Mouse (Mus musculus) ES-E14 (cell line): Measurements from ENCODE around the gene Lin28b. TPM values are rescaled to one million over a fixed set of nuclear protein-coding genes. Genes with fewer than 3 reads are reported as not detected.

Experiments used
- DNase-seq: peaks from one replicate; pipeline ENCODE4 v3.0.0-alpha.2; 2013; ENCODE audit warnings: low read depth, low spot score
- H3K27ac ChIP-seq: 2 replicates; pipeline ENCODE4 v1.5.1; 2012; ENCODE audit warnings: low read depth, mild to moderate bottlenecking, low read length, moderate library complexity, mixed read lengths; ENCODE audit not compliant: poor library complexity, insufficient read depth, severe bottlenecking
- H3K36me3 ChIP-seq: 2 replicates; pipeline ENCODE4 v1.6.1; 2012; ENCODE audit warnings: mild to moderate bottlenecking, low read length, moderate library complexity, mixed read lengths; ENCODE audit not compliant: control insufficient read depth, poor library complexity, insufficient read depth, severe bottlenecking
- H3K4me1 ChIP-seq, 2 experiments: fragments of 150-350 bp in 1 of 2; sonication (generic) in 1 of 2; 2 replicates each; pipeline ENCODE4 v1.6.1; 2012; ENCODE audit warnings: low read length in 2 of 2, mild to moderate bottlenecking in 1 of 2, mixed read lengths in 1 of 2; ENCODE audit not compliant: control insufficient read depth in 2 of 2, insufficient read depth in 2 of 2, poor library complexity in 1 of 2
- H3K4me3 ChIP-seq, 2 experiments: fragments of 150-350 bp in 1 of 2; sonication (generic) in 1 of 2; 2 replicates each; pipeline ENCODE4 v1.5.1; 2012; ENCODE audit warnings: low read length in 2 of 2, low read depth in 1 of 2, mild to moderate bottlenecking in 1 of 2, mixed read lengths in 1 of 2; ENCODE audit not compliant: insufficient read depth in 1 of 2, poor library complexity in 1 of 2, severe bottlenecking in 1 of 2
- H3K9ac ChIP-seq: 2 replicates; pipeline ENCODE4 v1.6.1; 2012; ENCODE audit warnings: low read depth, mild to moderate bottlenecking, low read length, mixed read lengths; ENCODE audit not compliant: poor library complexity, insufficient read depth, severe bottlenecking
- H3K9me3 ChIP-seq: fragments of 150-350 bp; sonication (generic); 2 replicates; pipeline ENCODE4 v1.6.1; 2012; ENCODE audit warnings: low read depth, mild to moderate bottlenecking, low read length; ENCODE audit not compliant: control insufficient read depth, insufficient read depth
- CHD2 ChIP-seq: IDR thresholded peaks from 2 replicates; pipeline ENCODE4 v1.6.1; 2014; ENCODE audit warnings: mild to moderate bottlenecking, low read depth, low read length, inconsistent platforms
- HCFC1 ChIP-seq: IDR thresholded peaks from 2 replicates; pipeline ENCODE4 v1.6.1; 2012; ENCODE audit warnings: low read length, inconsistent platforms, borderline replicate concordance; ENCODE audit not compliant: insufficient read depth
- MAFK ChIP-seq: IDR thresholded peaks from 2 replicates; pipeline ENCODE4 v1.6.1; 2014; ENCODE audit warnings: mild to moderate bottlenecking, low read depth, low read length, inconsistent platforms; ENCODE audit not compliant: insufficient read depth
- ZC3H11A ChIP-seq: IDR thresholded peaks from 2 replicates; pipeline ENCODE4 v1.6.1; 2012; ENCODE audit warnings: low read depth, mild to moderate bottlenecking, inconsistent platforms, low read length, borderline replicate concordance
- ZNF384 ChIP-seq: IDR thresholded peaks from 2 replicates; pipeline ENCODE4 v1.6.1; 2012; ENCODE audit warnings: low read depth, low read length, inconsistent platforms
- in situ Hi-C, 2 experiments: fragments of 600-800 bp; cut with MboI; formaldehyde crosslinking; loops; one replicate each; pipeline ENCODE4 v1.15.1; 2025; ENCODE audit warnings: low sequenced_read_pairs in 2 of 2, inconsistent platforms in 1 of 2; ENCODE audit not compliant: unreplicated experiment in 2 of 2
- total RNA-seq: library from RNA; depleted of rRNA; stranded (reverse); fragments of 300-350 nt; gene quantifications from 2 replicates; pipeline ENCODE4 v1.2.3, GENCODE M21; 2012

The Lin28b gene
- total RNA-seq, 1 experiment: 26.9 TPM

- no peak overlapping the region for H3K4me3 ChIP-seq
- H3K4me1 ChIP-seq: no peaks in the 10 kb centered on the region
- H3K36me3 ChIP-seq: no peaks in the 10 kb centered on the region
- no peak for TF ChIP-seq ZNF384
- TF ChIP-seq CHD2: no peak
- no peak for TF ChIP-seq MAFK
- TF ChIP-seq ZC3H11A: no peak
- DNase-seq: no peak
- in situ Hi-C loops: no loop called here
- H3K27ac ChIP-seq: no peak overlapping the region
- no peak overlapping the region for H3K9ac ChIP-seq
- H3K9me3 ChIP-seq: no peaks in the 10 kb centered on the region
Measured at GRCm38 (mm10) chr10:45378269-45378668, 107.9 kb downstream of the Lin28b start.

GRCm38 (mm10) chr10:45372994-45373692, 113.1 kb downstream of the Lin28b start:
- no peaks in the 10 kb centered on the region for H3K4me1 ChIP-seq
- H3K9me3 ChIP-seq: no peaks in the 10 kb centered on the region
- H3K4me3 ChIP-seq: no peak overlapping the region
- no peaks in the 10 kb centered on the region for H3K36me3 ChIP-seq
- no peak overlapping the region for H3K27ac ChIP-seq
- in situ Hi-C loops: no loop called here
- no peak overlapping the region for H3K9ac ChIP-seq
- DNase-seq: peak; percentile 55
- no peak for TF ChIP-seq ZNF384
- peak; percentile 63; the same call in 1 of the 2 replicates for TF ChIP-seq ZC3H11A

GRCm38 (mm10) chr10:45370545-45370944, 115.7 kb downstream of the Lin28b start:
- TF ChIP-seq ZNF384 (no peak), CHD2 (no peak), MAFK (no peak), ZC3H11A (no peak), HCFC1 (no peak)
- Histone ChIP-seq H3K4me3 (no peak overlapping the region), H3K27ac (no peak overlapping the region), H3K36me3 (no peaks in the 10 kb centered on the region), H3K9ac (no peak overlapping the region), H3K9me3 (no peaks in the 10 kb centered on the region), H3K4me1 (no peaks in the 10 kb centered on the region)
- in situ Hi-C loops: no loop called here
- DNase-seq: no peak

DNA sequence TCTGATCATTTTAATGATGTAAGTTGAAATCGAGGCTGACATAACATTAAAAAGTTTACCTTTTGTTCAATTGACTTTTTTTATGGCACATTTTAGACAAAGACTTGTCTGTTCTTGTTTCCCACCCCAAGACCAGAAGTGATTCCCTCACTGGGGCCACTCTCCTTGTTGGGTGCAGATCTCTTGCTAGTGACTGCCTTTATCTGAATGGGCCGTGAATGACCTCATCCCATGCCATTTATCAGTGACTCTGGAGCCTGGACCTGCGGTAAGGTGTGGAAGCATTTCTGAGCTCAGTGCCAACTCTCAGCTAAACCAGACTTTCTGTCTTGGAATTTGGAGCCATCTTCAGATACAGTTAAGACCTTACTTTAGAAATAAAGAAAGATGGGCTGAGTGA, 116.6 kb downstream of the Lin28b start:
- H3K36me3 ChIP-seq: no peaks in the 10 kb centered on the region
- DNase-seq: no peak
- in situ Hi-C loops: no loop called here
- no peak overlapping the region for H3K9ac ChIP-seq
- no peak overlapping the region for H3K4me3 ChIP-seq
- TF ChIP-seq HCFC1: no peak
- no peak for TF ChIP-seq ZNF384
- no peak for TF ChIP-seq ZC3H11A
- no peak for TF ChIP-seq MAFK
- no peak for TF ChIP-seq CHD2
- no peak overlapping the region for H3K27ac ChIP-seq
- no peaks in the 10 kb centered on the region for H3K9me3 ChIP-seq
- H3K4me1 ChIP-seq: no peaks in the 10 kb centered on the region

GRCm38 (mm10) chr10:45366987-45367705, 119.0 kb downstream of the Lin28b start:
- in situ Hi-C loops: no loop called here
- TF ChIP-seq MAFK: no peak
- no peak for TF ChIP-seq ZNF384
- TF ChIP-seq HCFC1: no peak
- TF ChIP-seq CHD2: no peak
- TF ChIP-seq ZC3H11A: no peak

More at GRCm38 (mm10) chr10:45366987-45367705, 119.0 kb downstream of the Lin28b start:
- H3K4me1 ChIP-seq: no peaks in the 10 kb centered on the region
- H3K9me3 ChIP-seq: no peaks in the 10 kb centered on the region
- no peak overlapping the region for H3K4me3 ChIP-seq
- no peak overlapping the region for H3K9ac ChIP-seq
- H3K27ac ChIP-seq: no peak overlapping the region
- H3K36me3 ChIP-seq: no peaks in the 10 kb centered on the region
- no peak for DNase-seq
